Mouse (Mus musculus): ENCODE data around the gene Olfr198.
"Not testable (repeated sequence)": the region's sequence is repeated elsewhere in the genome, so short reads cannot be mapped to it uniquely, and the experiment has no call there.

Olfr198 gene

GRCm38 (mm10) chr16:59203433-59203832 lies at the start of gene Olfr198:
Gene Olfr198, minus strand, starts transcription at chr16:59203533.
- DNase-seq (ENCODE audit: low spot score): not testable (repeated sequence)

- DNase-seq (ENCODE audit: low spot score): no peak
These were observed 46.4 kb upstream of the Olfr198 start for GRCm38 (mm10) chr16:59249684-59250083.

- not testable (repeated sequence) for DNase-seq (ENCODE audit: low spot score)
These were observed 16.3 kb upstream of the Olfr198 start, which contains the start of gene Olfr199 for GRCm38 (mm10) chr16:59219667-59220066. Gene Olfr199, minus strand, starts transcription at chr16:59219767.

GRCm38 (mm10) chr16:59217861-59218260 lies 14.5 kb upstream of the Olfr198 start:
- DNase-seq (ENCODE audit: low spot score): not testable (repeated sequence)

- no peak for DNase-seq (ENCODE audit: low spot score)
These were observed 33.0 kb downstream of the Olfr198 start, which contains the start of gene Olfr196 for GRCm38 (mm10) chr16:59170354-59170753. Gene Olfr196, minus strand, starts transcription at chr16:59170454.

- no peak for DNase-seq (ENCODE audit: low spot score)
These were observed 51.3 kb downstream of the Olfr198 start for GRCm38 (mm10) chr16:59151996-59152395.
